Mouse (Mus musculus) hindbrain, embryonic 15.5 days (tissue): ENCODE results near the gene Clca2. TPM values are rescaled to one million over a fixed set of nuclear protein-coding genes. Genes with fewer than 3 reads are reported as not detected.
"Not testable (repeated sequence)": the region's sequence is repeated elsewhere in the genome, so short reads cannot be mapped to it uniquely, and the experiment has no call there.

Source experiments
- ATAC-seq: fragments of 200-750 bp; cut with Nextera tagmentation; 2 replicates; pipeline ENCODE4 v1.8.0; 2017; ENCODE audit warnings: low read depth, moderate number of reproducible peaks, moderate TSS enrichment; ENCODE audit not compliant: low FRiP score
- H3K27ac ChIP-seq: fragments of 300-500 bp; sonication (generic); replicated peaks from 2 replicates; pipeline ENCODE4 v1.5.1; 2015; ENCODE audit warnings: mild to moderate bottlenecking, inconsistent platforms
- H3K27me3 ChIP-seq: fragments of 300-500 bp; sonication (generic); 2 replicates; pipeline ENCODE4 v1.6.1; 2015; ENCODE audit warnings: control low read depth, inconsistent platforms
- H3K36me3 ChIP-seq: fragments of 300-500 bp; sonication (generic); 2 replicates; pipeline ENCODE4 v1.6.1; 2015; ENCODE audit warnings: control low read depth, inconsistent platforms
- H3K4me1 ChIP-seq: fragments of 300-500 bp; sonication (generic); replicated peaks from 2 replicates; pipeline ENCODE4 v1.6.1; 2015; ENCODE audit warnings: control low read depth, inconsistent platforms
- H3K4me2 ChIP-seq: fragments of 300-500 bp; sonication (generic); 2 replicates; pipeline ENCODE4 v1.6.1; 2015; ENCODE audit warnings: moderate library complexity, mild to moderate bottlenecking, inconsistent platforms
- H3K4me3 ChIP-seq: fragments of 300-500 bp; sonication (generic); 2 replicates; pipeline ENCODE4 v1.5.1; 2015; ENCODE audit warnings: mild to moderate bottlenecking, inconsistent platforms
- H3K9ac ChIP-seq: fragments of 300-500 bp; sonication (generic); 2 replicates; pipeline ENCODE4 v1.6.1; 2015; ENCODE audit warnings: inconsistent platforms
- H3K9me3 ChIP-seq: fragments of 300-500 bp; sonication (generic); 2 replicates; pipeline ENCODE4 v1.6.1; 2016; ENCODE audit warnings: control low read depth, inconsistent platforms
- WGBS: fragments of 180-500 bp; shearing (Covaris S2); methylation state at CpG from one replicate; pipeline ENCODE4 v1.1.7; 2015; 5-methylcytosine and 5-hydroxymethylcytosine counted together
- polyA plus RNA-seq: library from polyadenylated mRNA; unstranded; fragments of >200 nt; fragmentation: Nextera tagmentation; extraction: Ambion mirVana; gene quantifications from 2 replicates; pipeline ENCODE4 v1.2.1, GENCODE M21; 2015

Gene Clca2
- polyA plus RNA-seq, 1 experiment from 2014 or later = not detected

- no peaks in the 10 kb centered on the region for H3K27me3 ChIP-seq
- H3K4me1 ChIP-seq = no peaks in the 10 kb centered on the region
- no peak for ATAC-seq
- no peak overlapping the region for H3K4me3 ChIP-seq
- no peaks in the 10 kb centered on the region for H3K9me3 ChIP-seq
- H3K4me2 ChIP-seq = no peak overlapping the region
- WGBS = 79% methylated on average over 8 of the region's 8 CpGs
- H3K9ac ChIP-seq = no peak overlapping the region
- no peak overlapping the region for H3K27ac ChIP-seq
- H3K36me3 ChIP-seq = no peaks in the 10 kb centered on the region
Measured at GRCm38 (mm10) chr3:145080904-145081303, 18.3 kb downstream of the Clca2 start.

DNA sequence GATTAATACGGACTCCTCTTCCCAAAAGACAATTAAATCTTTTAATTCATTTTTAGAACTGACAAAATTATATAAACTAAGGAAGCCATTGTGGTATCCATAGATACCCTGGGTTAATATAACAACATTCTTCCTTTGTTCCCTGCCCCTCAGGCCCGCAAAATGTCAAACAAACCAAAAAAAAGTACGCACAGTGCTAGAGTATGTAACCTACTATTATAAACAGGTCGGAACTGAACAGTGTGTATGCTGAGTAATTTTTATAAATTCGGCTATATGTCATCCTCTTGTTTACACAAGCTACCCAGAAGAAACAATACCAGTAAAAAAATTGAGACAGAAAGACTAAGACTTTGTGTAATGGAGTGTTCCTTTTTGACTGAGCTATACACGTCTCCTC lies 20.8 kb downstream of the Clca2 start:
- Histone ChIP-seq H3K4me1 (no peaks in the 10 kb centered on the region), H3K9ac (no peak overlapping the region), H3K4me2 (no peak overlapping the region), H3K4me3 (no peak overlapping the region), H3K27me3 (no peaks in the 10 kb centered on the region), H3K36me3 (no peaks in the 10 kb centered on the region), H3K9me3 (no peaks in the 10 kb centered on the region), H3K27ac (no peak overlapping the region)
- 87% methylated on average over 6 of the region's 6 CpGs for WGBS
- ATAC-seq = no peak

DNA sequence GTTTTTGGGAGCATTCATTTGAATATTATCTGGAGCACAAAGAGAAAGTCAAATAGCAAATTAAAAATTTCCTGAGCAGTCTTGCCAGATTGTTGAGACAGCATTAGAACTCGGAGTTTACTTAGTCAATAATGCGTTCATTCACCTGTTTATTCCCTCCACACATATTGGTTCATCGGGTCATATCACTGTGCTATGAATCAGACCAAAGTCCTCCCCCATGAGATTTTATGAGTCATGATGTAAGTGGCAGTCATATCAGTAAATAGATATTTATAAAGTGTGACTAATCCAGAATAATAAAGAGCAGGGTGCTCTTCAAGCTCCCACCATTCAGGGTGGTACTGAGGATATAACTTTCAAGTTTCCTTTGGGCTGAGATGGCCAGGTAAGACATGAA lies 26.9 kb downstream of the Clca2 start:
- H3K9me3 ChIP-seq = no peaks in the 10 kb centered on the region
- no peak overlapping the region for H3K4me2 ChIP-seq
- no peaks in the 10 kb centered on the region for H3K27me3 ChIP-seq
- H3K27ac ChIP-seq = no peak overlapping the region
- WGBS = 93% methylated on average over 3 of the region's 3 CpGs
- ATAC-seq = no peak
- no peaks in the 10 kb centered on the region for H3K36me3 ChIP-seq
- H3K4me1 ChIP-seq = no peaks in the 10 kb centered on the region
- H3K4me3 ChIP-seq = no peak overlapping the region
- no peak overlapping the region for H3K9ac ChIP-seq

GRCm38 (mm10) chr3:145068964-145069363 lies 30.3 kb downstream of the Clca2 start:
- no peak for ATAC-seq
- Histone ChIP-seq H3K4me1 (no peaks in the 10 kb centered on the region), H3K9me3 (no peaks in the 10 kb centered on the region), H3K27me3 (no peaks in the 10 kb centered on the region), H3K27ac (no peak overlapping the region), H3K9ac (no peak overlapping the region), H3K4me2 (no peak overlapping the region), H3K36me3 (no peaks in the 10 kb centered on the region), H3K4me3 (no peak overlapping the region)
- WGBS = 79% methylated on average over 4 of the region's 4 CpGs

GRCm38 (mm10) chr3:145055138-145055537 lies 44.1 kb downstream of the Clca2 start:
- H3K27me3 ChIP-seq, H3K4me3 ChIP-seq, H3K4me2 ChIP-seq, H3K9me3 ChIP-seq, H3K27ac ChIP-seq, H3K36me3 ChIP-seq, H3K9ac ChIP-seq, H3K4me1 ChIP-seq, ATAC-seq: not testable (repeated sequence)
- WGBS = 93% methylated on average over 3 of the region's 3 CpGs

GRCm38 (mm10) chr3:145049820-145050219 lies 49.4 kb downstream of the Clca2 start:
- ATAC-seq = no peak
- H3K4me3 ChIP-seq = no peak overlapping the region
- 82% methylated on average over 3 of the region's 3 CpGs for WGBS
- no peaks in the 10 kb centered on the region for H3K4me1 ChIP-seq
- no peak overlapping the region for H3K27ac ChIP-seq
- no peaks in the 10 kb centered on the region for H3K27me3 ChIP-seq
- H3K9ac ChIP-seq = no peak overlapping the region
- no peaks in the 10 kb centered on the region for H3K9me3 ChIP-seq
- H3K36me3 ChIP-seq = no peaks in the 10 kb centered on the region
- H3K4me2 ChIP-seq = no peak overlapping the region

GRCm38 (mm10) chr3:145038813-145039212 lies 60.4 kb downstream of the Clca2 start:
- no peaks in the 10 kb centered on the region for H3K36me3 ChIP-seq
- no peaks in the 10 kb centered on the region for H3K9me3 ChIP-seq
- H3K4me3 ChIP-seq = no peak overlapping the region
- H3K27me3 ChIP-seq = no peaks in the 10 kb centered on the region
- no peak overlapping the region for H3K4me2 ChIP-seq
- H3K4me1 ChIP-seq = no peaks in the 10 kb centered on the region
- no peak overlapping the region for H3K9ac ChIP-seq
- 77% methylated on average over 3 of the region's 3 CpGs for WGBS
- H3K27ac ChIP-seq = no peak overlapping the region
- no peak for ATAC-seq

DNA sequence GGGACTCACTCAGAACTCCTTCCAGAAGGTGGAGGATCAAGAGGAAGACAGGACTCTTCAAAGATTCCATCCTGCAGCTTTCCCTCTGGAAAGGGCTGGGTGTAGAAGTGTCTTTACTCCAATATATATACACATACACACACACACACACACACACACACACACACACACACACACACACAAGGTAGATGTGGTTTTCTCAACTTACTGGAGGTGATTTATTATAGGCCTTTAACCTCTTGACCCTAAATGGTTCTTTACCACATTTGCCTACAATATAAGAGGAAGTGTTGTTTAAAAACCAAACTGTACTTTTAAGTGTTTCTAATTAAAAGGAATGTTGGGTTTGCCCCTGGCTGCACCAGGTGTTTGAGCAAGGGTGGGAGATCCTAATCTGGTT lies 66.6 kb downstream of the Clca2 start, which contains the start of gene Clca1:
TSS of gene Clca1 (minus strand) at position 101 of the 400 bp plus-strand sequence.
- Histone ChIP-seq H3K36me3 (no peaks in the 10 kb centered on the region), H3K9ac (no peak within 1 kb of the TSS), H3K27ac (no peak within 1 kb of the TSS), H3K27me3 (no peaks in the 10 kb centered on the region), H3K9me3 (no peaks in the 10 kb centered on the region), H3K4me2 (no peak within 1 kb of the TSS), H3K4me3 (no peak within 1 kb of the TSS), H3K4me1 (no peaks in the 10 kb centered on the region)
- no peak for ATAC-seq

DNA sequence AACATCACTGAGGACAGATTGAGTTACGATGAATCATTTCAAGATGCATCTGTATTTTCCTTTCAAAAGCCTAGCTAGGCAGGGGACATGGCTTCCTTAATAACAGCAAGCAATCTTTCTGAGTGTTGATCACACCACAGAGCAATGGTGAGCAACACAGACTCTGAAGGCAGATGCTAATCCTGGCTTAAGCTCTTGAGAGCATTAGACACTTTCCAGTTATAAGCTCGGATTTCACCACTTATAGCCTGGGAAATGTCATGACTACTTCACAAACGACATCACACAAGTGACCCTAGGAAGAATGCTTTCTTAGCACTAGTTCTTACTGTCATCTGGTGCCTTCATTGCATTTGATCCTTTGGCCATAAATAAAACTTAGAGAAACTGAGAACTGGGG lies 71.2 kb downstream of the Clca2 start:
- Histone ChIP-seq H3K9ac (no peak overlapping the region), H3K4me1 (no peaks in the 10 kb centered on the region), H3K36me3 (no peaks in the 10 kb centered on the region), H3K4me2 (no peak overlapping the region), H3K27me3 (no peaks in the 10 kb centered on the region), H3K9me3 (no peaks in the 10 kb centered on the region), H3K27ac (no peak overlapping the region), H3K4me3 (no peak overlapping the region)
- WGBS = 87% methylated on average over 3 of the region's 3 CpGs
- ATAC-seq = no peak

DNA sequence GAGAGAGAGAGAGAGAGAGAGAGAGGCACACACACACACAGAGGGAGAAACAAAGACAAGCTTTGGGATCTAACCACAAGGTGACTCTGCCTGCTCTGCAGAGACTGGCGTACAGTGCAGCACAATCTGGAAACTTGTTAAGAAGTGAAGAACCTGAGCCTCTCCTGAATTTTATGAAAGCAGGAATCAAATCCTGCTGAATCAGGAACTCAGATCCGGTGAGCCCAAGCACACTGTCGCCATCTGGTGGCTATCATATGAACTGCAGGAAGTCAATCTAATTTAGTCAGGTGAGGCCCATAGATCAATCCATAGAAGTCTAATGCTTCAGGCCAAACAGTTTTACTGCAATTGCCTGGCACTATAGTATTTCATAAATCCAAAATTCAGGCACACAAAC lies 72.5 kb downstream of the Clca2 start:
- no peaks in the 10 kb centered on the region for H3K36me3 ChIP-seq
- no peak for ATAC-seq
- H3K9me3 ChIP-seq = no peaks in the 10 kb centered on the region
- no peak overlapping the region for H3K9ac ChIP-seq
- no peak overlapping the region for H3K4me3 ChIP-seq
- WGBS = 27% methylated on average over 3 of the region's 3 CpGs
- no peaks in the 10 kb centered on the region for H3K4me1 ChIP-seq
- no peaks in the 10 kb centered on the region for H3K27me3 ChIP-seq
- no peak overlapping the region for H3K27ac ChIP-seq
- no peak overlapping the region for H3K4me2 ChIP-seq

Other genes with a start within 250 kb of the Clca2 start
- not detected in 2 replicates for gene Clca4b, start 166.9 kb downstream of the Clca2 start, polyA plus RNA-seq
- 0.05 TPM in 1 of 2 replicates, not detected in the other for gene Clca4a, start 124.4 kb downstream of the Clca2 start, polyA plus RNA-seq
- gene Clca1, start 66.7 kb downstream of the Clca2 start, polyA plus RNA-seq = not detected in 2 replicates
- gene Odf2l, start 19.1 kb upstream of the Clca2 start, polyA plus RNA-seq = 9.5 and 11.7 TPM in 2 replicates
- gene Col24a1, start 193.0 kb upstream of the Clca2 start, polyA plus RNA-seq = 0.82 and 1.0 TPM in 2 replicates